Comparison of ENCODE assay signal across 26 mouse cellular contexts in genomic region chr9:43131940-43132339, GRCm38 (mm10). TPM values are rescaled to one million over a fixed set of nuclear protein-coding genes. Genes with fewer than 3 reads are reported as not detected.
"Had no signal": no experiment of that assay in that cellular context is flagged by ENCODE, and none has a peak within 500 bp of the region (broad histone marks: within the 10 kb centered on the region; RNA-seq: fewer than 3 reads in every experiment).

No protein-coding gene starts in this region.

- H3K9me3 ChIP-seq: intestine, embryonic 15.5 days; limb, embryonic 13.5 days; liver, embryonic 13.5 days; midbrain, embryonic 10.5 days; midbrain, embryonic 13.5 days; neural tube, embryonic 13.5 days had no signal

- H3K4me2 ChIP-seq: intestine, embryonic 15.5 days; limb, embryonic 13.5 days; liver, embryonic 13.5 days; midbrain, embryonic 13.5 days; neural tube, embryonic 13.5 days had no signal

- H3K4me1 ChIP-seq: intestine, embryonic 15.5 days; megakaryocyte, embryonic 14.5 days; midbrain, embryonic 13.5 days had no signal

- H3K9ac ChIP-seq: intestine, embryonic 15.5 days; limb, embryonic 13.5 days; liver, embryonic 13.5 days; midbrain, embryonic 13.5 days; neural tube, embryonic 13.5 days had no signal

- H3K36me3 ChIP-seq: intestine, embryonic 15.5 days; limb, embryonic 13.5 days; liver, embryonic 13.5 days; midbrain, embryonic 10.5 days; midbrain, embryonic 13.5 days; neural tube, embryonic 13.5 days had no signal

- H3K4me3 ChIP-seq: intestine, embryonic 15.5 days; left cerebral cortex, adult 2 months; limb, embryonic 13.5 days; liver, embryonic 13.5 days; megakaryocyte, embryonic 14.5 days; midbrain, embryonic 10.5 days; midbrain, embryonic 13.5 days; myocyte; neural tube, embryonic 13.5 days had no signal

- ATAC-seq: intestine, embryonic 15.5 days; lung, postnatal 0 days; midbrain, embryonic 13.5 days; midbrain, embryonic 16.5 days had no signal

- H3K27me3 ChIP-seq: intestine, embryonic 15.5 days; limb, embryonic 13.5 days; midbrain, embryonic 13.5 days; neural tube, embryonic 13.5 days had no signal

- DNase-seq: kidney, adult 18-20 months; kidney, adult 9 months; kidney, postnatal 14 days; layer of hippocampus, postnatal 36 days; left cerebral cortex, postnatal 4 days; liver, embryonic 13.5 days; lung, adult 2 months; lung, postnatal 36 days; retina, postnatal 1 day; right cerebral cortex, postnatal 25 days; spleen, adult 18-20 months; thymus, adult 2 months; thymus, postnatal 14 days; thymus, postnatal 4 days had no signal

- H3K27ac ChIP-seq: intestine, embryonic 15.5 days; limb, embryonic 13.5 days; liver, embryonic 13.5 days; midbrain, embryonic 10.5 days; midbrain, embryonic 13.5 days; neural tube, embryonic 13.5 days had no signal

RNA-seq across cellular contexts. Expression of gene Tmem136, which starts 15.6 kb away (rescaled TPM):
- total RNA-seq: monocyte, adult 5-6 weeks; neutrophil, adult 5-6 weeks had no signal
